Comparison of ENCODE assay signal across 14 mouse cellular contexts in genomic region chr9:70816701-70817305, GRCm38 (mm10).
DNase-seq lines count a peak whose midpoint lies in the region; ATAC-seq lines count a peak whose summit lies in the region.
"Had no signal": no experiment of that assay in that cellular context is flagged by ENCODE, and none has a peak within 500 bp of the region (broad histone marks: within the 10 kb centered on the region; RNA-seq: fewer than 3 reads in every experiment).

No protein-coding gene starts in this region.

- H3K27ac ChIP-seq in forebrain, embryonic 10.5 days: peak overlapping the region; percentile 30; the same call in 1 of the 2 replicates
- H3K27ac ChIP-seq in forebrain, embryonic 13.5 days: no peak overlapping the region
- 0 out of 2 replicates have a peak overlapping the region, but pooled peaks have one; percentile 22 for H3K27ac ChIP-seq in midbrain, embryonic 14.5 days (replicated peaks; ENCODE audit: low read depth, low read length)
- no peak overlapping the region for H3K27ac ChIP-seq in midbrain, embryonic 11.5 days (ENCODE audit: low read depth, low read length)

- H3K36me3 ChIP-seq in forebrain, embryonic 10.5 days (replicated peaks): no peaks in the 10 kb centered on the region
- no peaks in the 10 kb centered on the region for H3K36me3 ChIP-seq in forebrain, embryonic 13.5 days (ENCODE audit: poor library complexity, severe bottlenecking)
- H3K36me3 ChIP-seq in midbrain, embryonic 14.5 days (ENCODE audit: control insufficient read depth, insufficient read depth, low read length): no peaks in the 10 kb centered on the region
- H3K36me3 ChIP-seq in midbrain, embryonic 11.5 days (ENCODE audit: control insufficient read depth, insufficient read depth, low read length): no peaks in the 10 kb centered on the region

- peaks cover 24% of the 10 kb centered on the region for H3K4me1 ChIP-seq in forebrain, embryonic 10.5 days
- H3K4me1 ChIP-seq in forebrain, embryonic 13.5 days: peaks cover 3% of the 10 kb centered on the region; the same call in 1 of the 2 replicates
- H3K4me1 ChIP-seq in midbrain, embryonic 14.5 days (ENCODE audit: control insufficient read depth, insufficient read depth, low read length): peaks cover 11% of the 10 kb centered on the region
- H3K4me1 ChIP-seq in midbrain, embryonic 11.5 days (ENCODE audit: control insufficient read depth, insufficient read depth, low read length): 0 out of 2 replicates have a peak, but pooled peaks cover 3% of the 10 kb centered on the region

- H3K27me3 ChIP-seq in forebrain, embryonic 10.5 days (ENCODE audit: poor library complexity, severe bottlenecking): no peaks in the 10 kb centered on the region
- H3K27me3 ChIP-seq in forebrain, embryonic 13.5 days: no peaks in the 10 kb centered on the region
- no peaks in the 10 kb centered on the region for H3K27me3 ChIP-seq in midbrain, embryonic 14.5 days (ENCODE audit: control insufficient read depth, insufficient read depth, low read length)
- H3K27me3 ChIP-seq in midbrain, embryonic 11.5 days (ENCODE audit: control insufficient read depth, insufficient read depth, low read length): no peaks in the 10 kb centered on the region

- H3K9ac ChIP-seq in forebrain, embryonic 13.5 days: no peak overlapping the region
- H3K9ac ChIP-seq in midbrain, embryonic 14.5 days (replicated peaks; ENCODE audit: low read length): no peak overlapping the region
- H3K9ac ChIP-seq in midbrain, embryonic 11.5 days (ENCODE audit: low read length): no peak overlapping the region

- H3K4me3 ChIP-seq in forebrain, embryonic 10.5 days: no peak overlapping the region
- no peak overlapping the region for H3K4me3 ChIP-seq in forebrain, embryonic 13.5 days
- no peak overlapping the region for H3K4me3 ChIP-seq in midbrain, embryonic 14.5 days (replicated peaks; ENCODE audit: low read depth, low read length)
- no peak overlapping the region for H3K4me3 ChIP-seq in midbrain, embryonic 11.5 days (ENCODE audit: low read depth, low read length)

- H3K4me2 ChIP-seq in forebrain, embryonic 13.5 days: no peak overlapping the region
- no peak overlapping the region for H3K4me2 ChIP-seq in midbrain, embryonic 14.5 days (ENCODE audit: low read length)
- no peak overlapping the region for H3K4me2 ChIP-seq in midbrain, embryonic 11.5 days

- no peak for ATAC-seq in forebrain, embryonic 13.5 days
- ATAC-seq in midbrain, embryonic 14.5 days (ENCODE audit: low FRiP score, low TSS enrichment): no peak
- no peak for ATAC-seq in midbrain, embryonic 11.5 days (ENCODE audit: low FRiP score)
- ATAC-seq in megakaryocyte progenitor cell, adult 5-6 weeks (replicated peaks; ENCODE audit: poor library complexity): no peak

- no peak for DNase-seq in forebrain, embryonic 10.5 days (ENCODE audit: extremely low spot score, low spot score)
- peak; percentile 47 for DNase-seq in midbrain, embryonic 14.5 days
- DNase-seq in midbrain, embryonic 11.5 days (ENCODE audit: low spot score, missing footprints): no peak
- DNase-seq in layer of hippocampus, adult 18-20 months (ENCODE audit: low spot score in 2 of 2): peak; percentile 40 to 76
- peak; percentile 47 to 61 for DNase-seq in right cerebral cortex, postnatal 10 days (ENCODE audit: low spot score in 2 of 2)
- DNase-seq in kidney, adult 8-10 months: no peak
- DNase-seq: adrenal gland, postnatal 14 days; cerebellum, adult 9-10 months; gastrocnemius, postnatal 36 days; kidney, adult 9 months; lung, postnatal 14 days; thymus, postnatal 14 days had no signal

- no peaks in the 10 kb centered on the region for H3K9me3 ChIP-seq in forebrain, embryonic 10.5 days
- H3K9me3 ChIP-seq in forebrain, embryonic 13.5 days (replicated peaks): no peaks in the 10 kb centered on the region
- no peaks in the 10 kb centered on the region for H3K9me3 ChIP-seq in midbrain, embryonic 14.5 days (ENCODE audit: control insufficient read depth, low read length)
- no peaks in the 10 kb centered on the region for H3K9me3 ChIP-seq in midbrain, embryonic 11.5 days (ENCODE audit: control insufficient read depth, low read length)

- whole genome bisulfite sequencing in forebrain, embryonic 10.5 days: 74% methylated on average over 14 of the region's 14 CpGs
- 63% methylated on average over 14 of the region's 14 CpGs for WGBS in forebrain, embryonic 13.5 days
- 59% methylated on average over 14 of the region's 14 CpGs for WGBS in midbrain, embryonic 14.5 days
- 70% methylated on average over 14 of the region's 14 CpGs for WGBS in midbrain, embryonic 11.5 days

Comparison
In these comparisons a context has a peak if more than half of its experiments do, and no peak if none do; other contexts are left out.
1. DNase-seq: peak in midbrain, embryonic 14.5 days (single experiment), layer of hippocampus, adult 18-20 months (2 of 2) and right cerebral cortex, postnatal 10 days (2 of 2); none in forebrain, embryonic 10.5 days (single experiment), midbrain, embryonic 11.5 days (single experiment) and kidney, adult 8-10 months (0 of 2).
2. H3K27ac ChIP-seq: peak in forebrain, embryonic 10.5 days (single experiment) and midbrain, embryonic 14.5 days (single experiment); none in forebrain, embryonic 13.5 days (single experiment) and midbrain, embryonic 11.5 days (single experiment).